Mouse (Mus musculus) G1E (cell line): Measurements from ENCODE around the gene Sctr. TPM values are rescaled to one million over a fixed set of nuclear protein-coding genes. Genes with fewer than 3 reads are reported as not detected.

ENCODE experiments used
- ATAC-seq: 2 replicates; pipeline ENCODE4 v1.8.0; 2016; ENCODE audit warnings: mild to moderate bottlenecking; ENCODE audit not compliant: insufficient number of reproducible peaks, poor library complexity, low FRiP score, severe bottlenecking; ENCODE audit errors: extremely low read depth
- DNase-seq: peaks from one replicate; pipeline ENCODE4 v3.0.0; 2012; ENCODE audit warnings: low spot score
- H3K27me3 ChIP-seq: 2 replicates; pipeline ENCODE4 v1.6.1; 2012; ENCODE audit warnings: mild to moderate bottlenecking, low read length, inconsistent platforms; ENCODE audit not compliant: insufficient read depth
- H3K36me3 ChIP-seq: replicated peaks from 2 replicates; pipeline ENCODE3; 2012; ENCODE audit warnings: mild to moderate bottlenecking, inconsistent platforms
- H3K4me1 ChIP-seq: 2 replicates; pipeline ENCODE4 v1.6.1; 2012; ENCODE audit warnings: low read depth, low read length, inconsistent platforms, mixed read lengths; ENCODE audit not compliant: insufficient read depth
- H3K4me3 ChIP-seq: 2 replicates; pipeline ENCODE4 v1.5.1; 2012; ENCODE audit warnings: low read depth, mild to moderate bottlenecking, inconsistent platforms, low read length, moderate library complexity, mixed read lengths
- H3K9me3 ChIP-seq: replicated peaks from 2 replicates; pipeline ENCODE4 v1.6.1; 2012; ENCODE audit warnings: inconsistent platforms
- CTCF ChIP-seq: IDR thresholded peaks from 2 replicates; pipeline ENCODE4 v1.5.1; 2012; ENCODE audit warnings: low read depth, low read length, inconsistent platforms, mixed read lengths
- GATA1 ChIP-seq: IDR thresholded peaks from 2 replicates; pipeline ENCODE4 v1.6.1; 2012; ENCODE audit warnings: borderline replicate concordance, low read length, inconsistent platforms, mixed read lengths
- GATA2 ChIP-seq: IDR thresholded peaks from 2 replicates; pipeline ENCODE4 v1.6.1; 2012; ENCODE audit warnings: low read depth, low read length, inconsistent platforms, borderline replicate concordance
- POLR2AphosphoS5 ChIP-seq: IDR thresholded peaks from 2 replicates; pipeline ENCODE4 v1.6.1; 2012; ENCODE audit warnings: low read depth, low read length, inconsistent platforms; ENCODE audit not compliant: insufficient replicate concordance
- TAL1 ChIP-seq: conservative IDR thresholded peaks from 2 replicates; pipeline ENCODE4 v1.6.1; 2012; ENCODE audit warnings: low read depth, low read length, inconsistent platforms, mixed read lengths
- polyA plus RNA-seq: library from polyadenylated mRNA; stranded (reverse); fragments of >175 nt; gene quantifications from 2 replicates; pipeline ENCODE4 v1.2.3, GENCODE M21; 2012
- total RNA-seq, 2 experiments: library from RNA; stranded (forward) in 1 of 2; stranded (reverse) in 1 of 2; fragments of 200-1000 nt in 1 of 2; fragments of >200 nt in 1 of 2; fragmentation: Nextera tagmentation in 1 of 2; gene quantifications; 2 replicates each; pipeline ENCODE4 v1.2.3; 2014 to 2017

The Sctr gene
- total and polyA plus RNA-seq, 3 experiments = not detected

DNA sequence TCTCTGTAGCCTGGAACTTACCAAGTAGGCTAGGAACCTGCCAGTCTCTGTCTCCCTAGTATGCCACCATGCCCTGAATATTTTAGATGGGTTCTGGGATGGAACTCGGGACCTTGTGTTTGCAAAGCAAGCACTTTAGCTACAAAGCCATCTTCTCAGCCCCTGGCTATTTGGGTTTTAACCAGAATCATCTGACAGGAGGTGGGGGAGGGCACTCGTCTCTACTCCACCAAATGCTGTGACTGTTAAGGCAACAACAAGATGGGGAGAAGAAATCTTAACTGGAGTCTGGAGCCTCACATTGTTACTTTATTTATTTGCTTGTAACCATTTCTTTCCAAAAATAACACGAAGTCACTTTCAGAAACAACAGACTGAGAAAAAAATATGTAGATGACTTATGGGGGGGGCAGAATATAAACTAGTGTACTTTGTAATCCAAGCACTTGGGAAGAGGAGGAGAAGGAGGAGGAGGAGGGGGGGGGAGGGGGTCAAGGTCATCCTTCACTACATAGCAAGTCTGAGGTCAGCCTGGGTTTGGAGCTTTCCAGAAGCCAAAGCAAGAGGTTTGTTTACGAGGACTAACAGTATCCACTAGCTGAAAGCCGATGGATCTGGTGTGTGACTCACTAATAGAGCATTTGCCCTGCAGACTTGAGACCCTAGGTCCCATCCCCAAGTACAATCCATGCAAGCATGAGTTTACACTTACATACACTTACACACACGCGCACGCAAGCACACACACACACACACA lies 51.2 kb downstream of the Sctr start:
- Histone ChIP-seq H3K36me3 (no peaks in the 10 kb centered on the region), H3K27me3 (peaks cover 5% of the 10 kb centered on the region; the same call in 1 of the 2 replicates), H3K9me3 (no peaks in the 10 kb centered on the region), H3K4me3 (no peak overlapping the region), H3K4me1 (no peaks in the 10 kb centered on the region)
- ATAC-seq (no peak), DNase-seq (no peak)
- TF ChIP-seq POLR2AphosphoS5 (no peak), GATA1 (no peak), TAL1 (no peak), CTCF (no peak), GATA2 (no peak)

DNA sequence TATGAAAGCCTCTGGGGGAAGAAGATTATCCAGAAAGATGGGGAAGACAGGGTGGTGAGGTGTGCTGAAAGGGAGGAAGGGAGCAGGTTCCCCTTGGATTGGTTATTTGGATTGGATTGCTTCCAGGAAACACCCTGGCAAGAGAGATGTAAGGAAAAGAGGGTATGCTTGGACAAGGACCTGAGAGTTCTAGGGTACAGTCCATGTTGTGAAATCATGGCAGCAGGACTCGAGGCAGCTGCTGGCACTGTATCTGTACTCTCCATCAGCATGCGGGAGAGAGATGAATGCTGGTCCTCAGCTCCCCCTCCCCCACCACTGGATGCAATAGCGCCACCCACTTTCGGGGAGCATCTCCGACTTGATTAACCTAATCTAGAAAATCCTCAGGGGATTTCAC lies 54.0 kb downstream of the Sctr start:
- no peak overlapping the region for H3K4me3 ChIP-seq
- no peaks in the 10 kb centered on the region for H3K4me1 ChIP-seq
- no peak for DNase-seq
- 0 out of 2 replicates have a peak, but pooled peaks cover 5% of the 10 kb centered on the region for H3K27me3 ChIP-seq
- H3K9me3 ChIP-seq = no peaks in the 10 kb centered on the region
- TF ChIP-seq GATA1 (no peak), TAL1 (no peak), GATA2 (no peak), CTCF (no peak), POLR2AphosphoS5 (no peak)
- no peak for ATAC-seq
- H3K36me3 ChIP-seq = no peaks in the 10 kb centered on the region

DNA sequence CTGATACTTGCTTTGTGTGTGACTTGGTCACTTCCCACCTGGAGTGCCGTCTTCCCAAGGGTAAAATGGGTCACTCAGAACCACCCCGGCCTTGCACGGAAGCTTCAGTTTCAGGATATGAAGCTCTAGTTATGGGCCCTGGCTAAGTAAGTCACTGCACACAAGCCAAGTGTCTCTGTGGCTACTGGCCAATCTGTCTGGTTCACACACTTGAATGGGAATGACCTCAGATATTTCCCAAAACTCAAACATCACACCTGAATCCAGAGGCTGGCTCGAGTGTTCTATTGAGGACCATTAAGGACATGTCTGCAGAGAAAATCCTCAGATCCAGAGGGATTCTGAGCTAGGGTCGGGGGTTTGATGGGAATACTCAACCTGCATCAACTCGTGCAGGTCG lies 55.5 kb downstream of the Sctr start:
- Histone ChIP-seq H3K27me3 (0 out of 2 replicates have a peak, but pooled peaks cover 2% of the 10 kb centered on the region), H3K4me1 (no peaks in the 10 kb centered on the region), H3K4me3 (no peak overlapping the region), H3K36me3 (no peaks in the 10 kb centered on the region), H3K9me3 (no peaks in the 10 kb centered on the region)
- DNase-seq (no peak), ATAC-seq (no peak)
- TF ChIP-seq GATA1 (no peak), TAL1 (no peak), POLR2AphosphoS5 (no peak), CTCF (no peak), GATA2 (no peak)

DNA sequence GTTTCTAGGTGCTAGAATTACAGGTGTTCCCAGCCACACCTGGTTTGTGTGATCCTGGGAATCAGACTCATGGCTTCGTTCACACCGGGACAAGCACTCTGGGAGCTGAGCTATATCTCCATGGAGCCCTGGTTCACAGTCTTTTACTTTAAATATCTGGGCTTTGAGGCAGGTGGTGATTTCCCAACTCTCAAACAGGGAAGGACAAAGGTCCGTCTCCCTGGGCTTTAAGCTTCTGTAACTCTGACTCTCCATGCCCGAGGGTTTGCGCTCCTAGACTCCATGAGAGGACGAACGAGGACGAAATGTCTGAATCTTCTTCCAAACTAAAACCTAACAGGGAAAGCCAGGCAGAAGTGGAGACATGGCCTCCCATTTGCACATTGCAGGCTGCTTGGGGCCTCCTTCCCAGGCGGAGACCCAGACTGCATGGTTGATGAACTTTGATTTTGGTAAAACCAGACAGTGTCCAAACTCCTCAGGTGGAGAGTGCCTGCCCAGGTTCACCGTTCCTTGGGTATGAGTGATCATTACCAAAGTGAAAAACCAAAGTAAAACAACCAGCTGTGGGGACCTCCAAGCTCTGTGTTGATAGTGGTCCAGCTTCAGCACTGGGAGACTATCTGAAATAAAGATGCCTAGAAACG lies 57.5 kb downstream of the Sctr start:
- Histone ChIP-seq H3K4me3 (no peak overlapping the region), H3K27me3 (peaks cover 3% of the 10 kb centered on the region; the same call in 1 of the 2 replicates), H3K4me1 (no peaks in the 10 kb centered on the region), H3K36me3 (no peaks in the 10 kb centered on the region), H3K9me3 (no peaks in the 10 kb centered on the region)
- TF ChIP-seq POLR2AphosphoS5 = no peak
- no peak for TF ChIP-seq GATA2
- TF ChIP-seq CTCF = no peak
- TF ChIP-seq TAL1 = no peak
- TF ChIP-seq GATA1 = no peak
- DNase-seq (no peak), ATAC-seq (no peak)

DNA sequence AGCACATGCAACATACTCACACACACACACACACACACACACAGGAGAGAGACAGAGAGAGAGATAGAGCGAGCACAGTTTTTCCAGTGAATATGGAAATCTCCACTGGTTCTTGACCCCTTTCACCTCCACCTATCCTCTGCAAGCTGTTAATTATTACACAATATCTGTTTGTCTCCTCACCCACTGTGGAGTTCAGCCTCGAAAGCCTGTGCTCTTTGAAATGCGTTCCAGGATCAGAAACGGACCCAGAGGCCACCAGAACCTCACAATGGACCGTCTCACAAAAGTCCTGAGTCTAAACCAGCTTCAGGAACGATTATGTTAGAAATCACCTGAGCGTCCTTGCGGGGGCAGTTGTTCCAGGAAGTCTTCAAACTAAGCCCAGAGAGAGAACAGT lies 59.5 kb downstream of the Sctr start:
- no peak for ATAC-seq
- Histone ChIP-seq H3K9me3 (no peaks in the 10 kb centered on the region), H3K4me1 (no peaks in the 10 kb centered on the region), H3K27me3 (peaks cover 3% of the 10 kb centered on the region; the same call in 1 of the 2 replicates), H3K4me3 (no peak overlapping the region), H3K36me3 (no peaks in the 10 kb centered on the region)
- no peak for DNase-seq
- no peak for TF ChIP-seq POLR2AphosphoS5

DNA sequence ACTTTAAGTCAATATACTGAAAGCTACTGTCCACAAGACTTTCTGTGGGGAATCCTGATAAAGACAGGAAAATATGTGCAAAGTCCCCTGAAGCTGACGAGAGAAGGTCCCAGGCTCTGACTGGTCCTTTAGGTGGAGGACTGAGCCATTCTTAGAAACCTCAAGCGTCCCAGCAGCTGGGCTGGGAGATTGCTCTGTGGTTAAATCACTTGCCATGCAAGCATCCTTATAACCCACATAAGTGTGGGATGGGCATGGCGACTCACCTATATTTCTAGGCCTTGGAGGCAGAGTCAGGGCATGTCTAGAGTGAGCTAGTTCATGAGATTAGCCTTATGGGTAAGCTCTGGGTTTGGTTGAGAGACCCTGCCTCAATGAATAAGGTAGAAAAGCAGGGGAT lies 59.9 kb downstream of the Sctr start:
- no peaks in the 10 kb centered on the region for H3K4me1 ChIP-seq
- TF ChIP-seq CTCF = no peak
- TF ChIP-seq GATA1 = no peak
- no peak for TF ChIP-seq TAL1
- no peak for TF ChIP-seq GATA2
- no peak for TF ChIP-seq POLR2AphosphoS5
- H3K9me3 ChIP-seq = no peaks in the 10 kb centered on the region
- DNase-seq = no peak
- no peak for ATAC-seq
- no peaks in the 10 kb centered on the region for H3K36me3 ChIP-seq
- no peak overlapping the region for H3K4me3 ChIP-seq
- H3K27me3 ChIP-seq = peaks cover 6% of the 10 kb centered on the region; the same call in 1 of the 2 replicates
